Mouse (Mus musculus): Measurements from ENCODE around the gene Josd2. TPM values are rescaled to one million over a fixed set of nuclear protein-coding genes. Genes with fewer than 3 reads are reported as not detected.

Gene Josd2
- polyA plus RNA-seq, 1 experiment from 2014 or later, result 134 TPM

GRCm38 (mm10) chr7:44519240-44519913 lies 51.6 kb downstream of the Josd2 start:
- H3K4me1 ChIP-seq (replicated peaks), result peaks cover 6% of the 10 kb centered on the region
- no peak overlapping the region for H3K4me2 ChIP-seq
- no peaks in the 10 kb centered on the region for H3K9me3 ChIP-seq (replicated peaks)
- H3K4me3 ChIP-seq, result no peak overlapping the region
- no peak overlapping the region for H3K9ac ChIP-seq
- WGBS, result 64% methylated on average over 9 of the region's 9 CpGs
- no peak overlapping the region for H3K27ac ChIP-seq
- H3K27me3 ChIP-seq, result peaks cover 65% of the 10 kb centered on the region
- no peaks in the 10 kb centered on the region for H3K36me3 ChIP-seq
- ATAC-seq (replicated peaks; ENCODE audit: insufficient number of reproducible peaks, insufficient read depth, low FRiP score, low read depth), result no peak

GRCm38 (mm10) chr7:44520990-44521389 lies 53.2 kb downstream of the Josd2 start:
- no peaks in the 10 kb centered on the region for H3K36me3 ChIP-seq
- H3K9ac ChIP-seq, result no peak overlapping the region
- H3K4me2 ChIP-seq, result no peak overlapping the region
- H3K27ac ChIP-seq, result no peak overlapping the region
- H3K27me3 ChIP-seq, result peaks cover 56% of the 10 kb centered on the region
- no peak for ATAC-seq (replicated peaks; ENCODE audit: insufficient number of reproducible peaks, insufficient read depth, low FRiP score, low read depth)
- WGBS, result 74% methylated on average over 3 of the region's 3 CpGs
- no peaks in the 10 kb centered on the region for H3K9me3 ChIP-seq (replicated peaks)
- no peak overlapping the region for H3K4me3 ChIP-seq
- H3K4me1 ChIP-seq (replicated peaks), result peaks cover 21% of the 10 kb centered on the region

Small RNA genes within 50 kb of the gene (microRNA-seq; reads per million reads assigned to microRNA genes)
- gene Mir7052, result 1.5 reads per million

Other genes starting within 250 kb of the Josd2 start
- 0.13 TPM in 1 of 2 replicates, not detected in the other for gene Klk1, start 242.6 kb upstream of the Josd2 start, polyA plus RNA-seq (2015; fragmentation: Nextera tagmentation; extraction: Ambion mirVana)
- 0.09 TPM in 1 of 2 replicates, not detected in the other for gene Gm36864, start 231.8 kb upstream of the Josd2 start, polyA plus RNA-seq (2015; fragmentation: Nextera tagmentation; extraction: Ambion mirVana)
- gene 1700028J19Rik, start 221.3 kb upstream of the Josd2 start, polyA plus RNA-seq (2015; fragmentation: Nextera tagmentation; extraction: Ambion mirVana), result 0.62 and 1.1 TPM in 2 replicates
- gene 2410002F23Rik, start 221.3 kb upstream of the Josd2 start, polyA plus RNA-seq (2015; fragmentation: Nextera tagmentation; extraction: Ambion mirVana), result 59.5 and 86.8 TPM in 2 replicates
- gene Acp4, start 210.6 kb upstream of the Josd2 start, polyA plus RNA-seq (2015; fragmentation: Nextera tagmentation; extraction: Ambion mirVana), result not detected in 2 replicates
- not detected in 2 replicates for gene Gm15517, start 206.5 kb upstream of the Josd2 start, polyA plus RNA-seq (2015; fragmentation: Nextera tagmentation; extraction: Ambion mirVana)
- 1.0 and 2.5 TPM in 2 replicates for gene Clec11a, start 161.1 kb upstream of the Josd2 start, polyA plus RNA-seq (2015; fragmentation: Nextera tagmentation; extraction: Ambion mirVana)
- gene Shank1, start 157.7 kb upstream of the Josd2 start, polyA plus RNA-seq (2015; fragmentation: Nextera tagmentation; extraction: Ambion mirVana), result 0.58 and 0.74 TPM in 2 replicates
- 0.71 and 0.82 TPM in 2 replicates for gene Syt3, start 83.9 kb upstream of the Josd2 start, polyA plus RNA-seq (2015; fragmentation: Nextera tagmentation; extraction: Ambion mirVana)
- gene 1700008O03Rik, start 82.2 kb upstream of the Josd2 start, polyA plus RNA-seq (2015; fragmentation: Nextera tagmentation; extraction: Ambion mirVana), result 0.13 and 0.47 TPM in 2 replicates
- gene Lrrc4b, start 39.0 kb upstream of the Josd2 start, polyA plus RNA-seq (2015; fragmentation: Nextera tagmentation; extraction: Ambion mirVana), result 1.8 TPM in 2 replicates
- 0.43 and 0.74 TPM in 2 replicates for gene Aspdh, start 2.6 kb upstream of the Josd2 start, polyA plus RNA-seq (2015; fragmentation: Nextera tagmentation; extraction: Ambion mirVana)
- gene Emc10, start 28.5 kb downstream of the Josd2 start, polyA plus RNA-seq (2015; fragmentation: Nextera tagmentation; extraction: Ambion mirVana), result 81.6 and 109 TPM in 2 replicates
- 8.7 and 11.5 TPM in 2 replicates for gene Fam71e1, start 28.6 kb downstream of the Josd2 start, polyA plus RNA-seq (2015; fragmentation: Nextera tagmentation; extraction: Ambion mirVana)
- gene Mybpc2, start 56.7 kb downstream of the Josd2 start, polyA plus RNA-seq (2015; fragmentation: Nextera tagmentation; extraction: Ambion mirVana), result 2.7 and 3.9 TPM in 2 replicates
- gene Spib, start 64.1 kb downstream of the Josd2 start, polyA plus RNA-seq (2015; fragmentation: Nextera tagmentation; extraction: Ambion mirVana), result 0.59 and 5.2 TPM in 2 replicates
- gene Pold1, start 80.9 kb downstream of the Josd2 start, polyA plus RNA-seq (2015; fragmentation: Nextera tagmentation; extraction: Ambion mirVana), result 41.7 and 66.9 TPM in 2 replicates
- gene Nr1h2, start 86.0 kb downstream of the Josd2 start, polyA plus RNA-seq (2015; fragmentation: Nextera tagmentation; extraction: Ambion mirVana), result 53.2 and 64.6 TPM in 2 replicates
- gene Napsa, start 104.4 kb downstream of the Josd2 start, polyA plus RNA-seq (2015; fragmentation: Nextera tagmentation; extraction: Ambion mirVana), result 1.7 and 5.7 TPM in 2 replicates
- gene Kcnc3, start 122.7 kb downstream of the Josd2 start, polyA plus RNA-seq (2015; fragmentation: Nextera tagmentation; extraction: Ambion mirVana), result 0.11 and 0.37 TPM in 2 replicates
- gene Myh14, start 202.9 kb downstream of the Josd2 start, polyA plus RNA-seq (2015; fragmentation: Nextera tagmentation; extraction: Ambion mirVana), result 1.7 and 6.3 TPM in 2 replicates
- not detected in 2 replicates for gene Izumo2, start 240.8 kb downstream of the Josd2 start, polyA plus RNA-seq (2015; fragmentation: Nextera tagmentation; extraction: Ambion mirVana)

Measured in heart, embryonic 15.5 days (tissue).